Mouse (Mus musculus) cerebellum, adult 8-10 months (tissue): ENCODE results near the gene Cnn1.
"Not testable (repeated sequence)": the region's sequence is repeated elsewhere in the genome, so short reads cannot be mapped to it uniquely, and the experiment has no call there.

Source experiments
- DNase-seq: peaks from one replicate; pipeline ENCODE4 v3.0.0; 2022

The Cnn1 gene

GRCm38 (mm10) chr9:22131226-22131981 is 32.4 kb downstream of the Cnn1 start:
- DNase-seq: no peak

- no peak for DNase-seq
Measured at GRCm38 (mm10) chr9:22132220-22132619, 33.2 kb downstream of the Cnn1 start.

GRCm38 (mm10) chr9:22134246-22134890 is 35.4 kb downstream of the Cnn1 start:
- no peak for DNase-seq

- no peak for DNase-seq
Measured at GRCm38 (mm10) chr9:22134988-22135643, 36.1 kb downstream of the Cnn1 start.

- DNase-seq: no peak
Measured at GRCm38 (mm10) chr9:22135644-22136390, 36.8 kb downstream of the Cnn1 start, which contains the start of gene Acp5. Gene Acp5, minus strand, starts transcription at chr9:22135711.

GRCm38 (mm10) chr9:22136765-22137547 is 37.9 kb downstream of the Cnn1 start:
- DNase-seq: no peak

- DNase-seq: peak; percentile 52
Measured at GRCm38 (mm10) chr9:22138480-22138879, 39.5 kb downstream of the Cnn1 start.

GRCm38 (mm10) chr9:22139746-22140145 is 40.7 kb downstream of the Cnn1 start:
- peak; percentile 64 for DNase-seq

GRCm38 (mm10) chr9:22143108-22144037 is 44.4 kb downstream of the Cnn1 start:
- DNase-seq: peak; percentile 91

- no peak for DNase-seq
Measured at GRCm38 (mm10) chr9:22144304-22144965, 45.4 kb downstream of the Cnn1 start.

- no peak for DNase-seq
Measured at GRCm38 (mm10) chr9:22149426-22150248, 50.6 kb downstream of the Cnn1 start.

GRCm38 (mm10) chr9:22150249-22150693 is 51.3 kb downstream of the Cnn1 start:
- not testable (repeated sequence) for DNase-seq

GRCm38 (mm10) chr9:22150946-22151345 is 51.9 kb downstream of the Cnn1 start:
- no peak for DNase-seq

GRCm38 (mm10) chr9:22153810-22154209 is 54.8 kb downstream of the Cnn1 start:
- DNase-seq: no peak

- DNase-seq: peak; percentile 72
Measured at GRCm38 (mm10) chr9:22155614-22156013, 56.6 kb downstream of the Cnn1 start.

GRCm38 (mm10) chr9:22156497-22157245 is 57.7 kb downstream of the Cnn1 start, which contains the start of gene Pigyl:
Gene Pigyl, plus strand, starts transcription at chr9:22156846.
- peak; percentile 99 for DNase-seq

GRCm38 (mm10) chr9:22157516-22158265 is 58.7 kb downstream of the Cnn1 start:
- peak; percentile 43 for DNase-seq
